Mouse (Mus musculus) heart, adult 9 months (tissue): ENCODE measurements around the gene Lurap1.

Experiments
- DNase-seq, 2 experiments: peaks; one replicate each; pipeline ENCODE4 v3.0.0; 2022; ENCODE audit warnings: low spot score in 2 of 2

Lurap1 gene

DNA sequence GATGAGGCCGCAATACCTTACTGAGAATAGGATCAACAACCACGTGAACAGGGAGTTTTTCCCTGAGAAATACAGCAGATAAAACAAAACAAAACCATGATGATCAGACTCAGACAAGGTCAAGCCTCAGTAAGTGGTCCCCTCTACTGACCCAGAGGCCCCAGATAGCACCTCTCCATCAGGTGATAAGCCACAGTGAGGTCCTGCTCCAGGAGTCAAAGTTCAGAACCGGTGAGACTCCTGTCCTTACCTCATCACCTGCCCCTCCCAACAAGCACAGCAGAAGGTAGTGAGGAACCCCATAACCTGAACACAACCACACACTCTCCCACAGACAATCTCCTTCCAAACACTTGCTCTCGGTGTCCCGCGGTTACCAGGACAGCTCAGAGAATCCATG lies 40.4 kb downstream of the Lurap1 start:
- DNase-seq, result no peak

DNA sequence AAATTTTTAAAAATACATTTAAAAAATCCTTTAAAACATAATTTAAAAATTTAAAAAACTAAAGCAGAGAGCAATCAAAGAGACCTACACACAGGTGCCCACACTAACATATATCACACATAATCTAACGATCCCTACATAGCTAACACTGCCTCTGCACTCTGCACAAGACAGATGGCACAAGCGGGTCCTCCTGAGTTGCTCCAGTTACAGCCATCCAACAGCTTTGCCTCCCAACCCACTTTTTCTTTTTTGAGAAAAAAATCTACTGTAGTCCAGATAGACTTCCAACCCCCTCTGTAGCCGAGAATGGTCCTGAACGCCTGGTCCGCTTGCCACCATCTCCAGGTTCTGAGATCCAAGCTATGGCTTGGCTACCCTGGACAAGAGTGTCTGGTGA lies 45.9 kb downstream of the Lurap1 start:
- DNase-seq, result no peak

DNA sequence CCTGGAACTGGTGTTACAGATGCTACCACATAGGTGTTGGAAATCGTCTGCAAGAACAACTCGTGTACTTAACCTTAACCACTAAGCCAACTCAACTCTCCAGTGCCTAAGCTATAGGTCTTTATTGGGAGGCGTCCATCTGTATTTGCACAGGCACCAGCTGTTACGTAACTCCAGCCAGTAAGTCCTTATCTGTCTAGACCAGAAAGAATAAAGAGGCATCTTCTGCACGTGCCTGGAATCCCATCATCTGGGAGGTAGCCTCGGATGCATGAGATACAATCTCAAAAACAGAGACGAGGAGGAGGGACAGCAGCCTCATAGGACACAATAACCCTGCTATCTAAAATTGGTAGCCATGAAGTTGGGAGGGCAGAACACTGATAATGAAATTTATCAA lies 50.2 kb downstream of the Lurap1 start:
- DNase-seq, result no peak

DNA sequence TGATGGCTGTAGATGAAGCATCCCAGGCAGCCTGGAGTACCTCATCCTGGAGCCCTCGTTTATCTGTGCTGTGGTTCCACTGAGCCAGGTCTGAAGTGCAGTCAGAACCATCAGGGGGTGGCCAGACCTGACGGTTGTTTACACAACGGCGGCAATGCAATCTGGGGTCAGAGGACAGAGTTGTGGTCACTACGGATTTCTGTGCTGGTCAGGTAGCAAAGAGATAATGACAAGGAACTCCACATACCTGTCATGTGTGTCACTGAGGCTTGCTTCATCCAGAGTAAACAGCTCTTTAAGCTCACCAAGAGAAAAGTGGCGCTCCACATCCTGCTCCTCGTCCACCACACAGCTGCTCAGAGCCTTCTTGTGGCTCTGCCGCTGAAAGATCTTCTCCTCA lies 53.9 kb downstream of the Lurap1 start:
- no peak for DNase-seq

DNA sequence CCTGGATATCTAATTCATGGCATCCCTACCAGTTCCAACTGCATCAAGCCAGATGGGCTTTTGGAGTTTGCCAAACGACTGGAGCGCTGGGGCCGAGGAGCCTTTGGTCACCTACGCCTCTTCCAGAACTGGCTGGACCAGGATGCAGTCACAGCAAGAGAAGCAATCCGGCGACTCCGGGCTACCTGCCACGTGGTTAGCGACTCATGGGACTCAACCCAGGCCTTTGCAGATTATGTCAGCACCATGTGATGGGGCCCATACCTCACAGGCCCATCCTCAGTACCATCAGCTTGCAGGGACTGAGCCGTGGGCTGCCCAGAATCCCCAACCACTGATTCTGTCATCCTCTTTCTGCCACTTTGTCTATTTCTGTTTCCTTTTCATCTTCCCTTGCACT lies 54.8 kb downstream of the Lurap1 start:
- DNase-seq, result no peak

DNA sequence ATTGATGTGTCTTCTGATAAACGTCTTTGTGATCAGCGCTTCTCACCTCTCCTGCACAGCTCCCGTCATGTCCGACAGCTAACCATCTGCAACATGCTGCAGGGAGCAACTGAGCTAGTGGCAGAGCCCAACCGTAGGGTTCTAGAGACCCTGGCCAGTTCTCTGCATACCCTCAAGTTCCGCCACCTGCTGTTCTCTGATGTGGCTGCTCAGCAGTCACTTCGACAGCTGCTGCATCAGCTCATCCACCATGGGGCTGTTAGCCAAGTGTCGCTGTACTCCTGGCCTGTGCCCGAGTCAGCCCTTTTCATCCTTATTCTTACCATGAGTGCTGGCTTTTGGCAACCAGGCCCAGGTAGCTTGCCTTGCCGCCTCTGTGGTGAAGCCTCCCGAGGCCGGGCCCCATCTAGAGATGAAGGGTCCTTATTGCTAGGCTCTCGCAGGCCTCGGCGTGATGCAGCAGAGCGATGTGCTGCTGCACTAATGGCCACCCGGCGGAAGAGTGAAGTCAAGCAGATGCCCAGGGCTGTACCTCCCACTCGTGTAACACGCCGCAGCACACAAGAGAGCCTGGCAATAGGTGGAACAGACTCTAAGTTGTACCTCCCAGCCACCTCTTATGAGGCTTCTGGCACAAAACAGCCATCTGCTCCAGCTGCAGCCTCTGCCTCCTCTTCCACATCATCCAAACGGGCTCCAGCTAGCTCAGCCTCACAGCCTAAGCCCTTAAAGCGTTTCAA lies 62.5 kb downstream of the Lurap1 start:
- DNase-seq, result no peak
